Mouse (Mus musculus): Measurements from ENCODE around the gene Gm2174. TPM values are rescaled to one million over a fixed set of nuclear protein-coding genes. Genes with fewer than 3 reads are reported as not detected.

The Gm2174 gene
- not detected in 2 replicates for polyA plus RNA-seq (2012; rRNA removed; ENCODE audit: low replicate concordance)

DNA sequence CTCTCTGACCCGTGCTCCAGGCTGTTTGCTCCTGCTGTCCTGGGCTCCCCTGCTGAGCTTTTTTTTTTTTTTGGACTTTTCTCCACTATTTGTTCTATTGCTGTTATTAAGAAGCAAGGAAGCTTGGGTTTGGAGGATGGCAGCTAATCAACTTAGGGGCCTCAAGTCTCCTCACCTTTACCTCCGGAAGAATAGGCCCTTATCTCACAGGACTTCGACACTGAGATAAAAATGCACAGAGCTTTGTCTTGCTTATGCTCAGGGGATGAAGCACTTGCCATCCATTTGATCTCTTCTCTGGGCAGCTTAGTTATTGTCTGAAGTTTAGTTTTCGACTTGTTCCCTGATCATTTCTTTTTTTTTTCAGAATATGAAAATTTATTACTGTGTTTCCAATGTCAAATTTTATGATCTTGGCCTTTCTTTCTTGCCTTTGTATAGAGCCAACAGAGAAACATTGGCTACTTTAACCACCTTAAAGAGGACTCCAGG, at the start of gene Gm2174:
Gene Gm2174 (plus strand): TSS at position 442 of the 492 bp plus-strand sequence.

GRCm38 (mm10) chrX:56454671-56455371, 7.1 kb downstream of the Gm2174 start, which contains the start of gene Ints6l:
Gene Ints6l, plus strand, starts transcription at chrX:56454857.

Other genes with a start within 250 kb of the Gm2174 start
- gene Gm773, start 235.1 kb upstream of the Gm2174 start, polyA plus RNA-seq (2012; rRNA removed; ENCODE audit: low replicate concordance): not detected in 2 replicates
- gene Zfp449, start 101.6 kb upstream of the Gm2174 start, polyA plus RNA-seq (2012; rRNA removed; ENCODE audit: low replicate concordance): not detected in 2 replicates
- gene Smim10l2a, start 73.4 kb upstream of the Gm2174 start, polyA plus RNA-seq (2012; rRNA removed; ENCODE audit: low replicate concordance): 0.06 and 1.1 TPM in 2 replicates
- gene Ints6l, start 6.9 kb downstream of the Gm2174 start, polyA plus RNA-seq (2012; rRNA removed; ENCODE audit: low replicate concordance): 0.68 and 2.9 TPM in 2 replicates
- not detected in 2 replicates for gene Gm10477, start 76.8 kb downstream of the Gm2174 start, polyA plus RNA-seq (2012; rRNA removed; ENCODE audit: low replicate concordance)
- not detected in 2 replicates for gene Gm648, start 101.6 kb downstream of the Gm2174 start, polyA plus RNA-seq (2012; rRNA removed; ENCODE audit: low replicate concordance)
- gene Mmgt1, start 150.1 kb downstream of the Gm2174 start, polyA plus RNA-seq (2012; rRNA removed; ENCODE audit: low replicate concordance): 1.1 and 1.5 TPM in 2 replicates
- gene Slc9a6, start 161.8 kb downstream of the Gm2174 start, polyA plus RNA-seq (2012; rRNA removed; ENCODE audit: low replicate concordance): 8.8 and 9.3 TPM in 2 replicates

Data from duodenum, adult 2 months (tissue).